Mouse (Mus musculus) adrenal gland, postnatal 36 days (tissue): Measurements from ENCODE around the gene Foxc2. TPM values are rescaled to one million over a fixed set of nuclear protein-coding genes. Genes with fewer than 3 reads are reported as not detected.

Experiments
- DNase-seq, 2 experiments: peaks; one replicate each; pipeline ENCODE4 v3.0.0; 2021; ENCODE audit warnings: mixed read lengths in 1 of 2
- microRNA-seq: library from miRNA; unstranded; fragments of <30 nt; microRNA quantifications from one replicate; pipeline ENCODE4 v1.2.0, GENCODE M21; 2021
- total RNA-seq, 2 experiments: library from RNA; stranded (reverse); gene quantifications; 2 replicates each; pipeline ENCODE4 v1.2.3; 2021

Foxc2 gene
- total RNA-seq, 2 experiments from 2014 or later, result 4.9 to 8.3 TPM

GRCm38 (mm10) chr8:121148573-121149083 is 32.7 kb downstream of the Foxc2 start:
- DNase-seq, result no peak

- no peak for DNase-seq
Observed at GRCm38 (mm10) chr8:121152394-121152793, 36.4 kb downstream of the Foxc2 start.

- no peak for DNase-seq
Observed at GRCm38 (mm10) chr8:121156990-121157491, 41.1 kb downstream of the Foxc2 start.

DNA sequence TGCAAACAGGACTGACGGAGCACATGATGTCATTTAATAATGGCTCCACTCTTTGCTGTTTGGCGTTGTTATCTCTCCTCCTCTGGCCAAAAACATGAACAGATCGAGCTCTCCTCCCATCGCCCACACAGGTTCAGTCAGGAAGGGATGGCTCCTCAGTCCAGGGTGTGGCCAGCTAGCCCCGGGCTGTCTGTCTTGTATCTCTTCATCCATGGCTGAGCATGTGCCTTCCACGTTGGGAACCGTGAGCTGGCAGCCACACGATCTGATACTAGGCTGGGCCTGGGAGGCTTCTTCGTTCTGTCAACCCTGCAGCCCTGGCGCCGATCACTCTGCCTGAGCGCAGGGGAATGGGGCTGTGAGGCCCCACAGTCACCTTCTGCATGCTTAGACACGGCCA is 42.8 kb downstream of the Foxc2 start:
- DNase-seq, result no peak

- no peak for DNase-seq
Observed at GRCm38 (mm10) chr8:121161437-121161836, 45.5 kb downstream of the Foxc2 start.

GRCm38 (mm10) chr8:121162413-121162812 is 46.4 kb downstream of the Foxc2 start:
- no peak for DNase-seq

GRCm38 (mm10) chr8:121162906-121163695 is 47.1 kb downstream of the Foxc2 start:
- peak in 1 of 2 experiments; percentile 47 for DNase-seq

- peak; percentile 81 for DNase-seq
Observed at GRCm38 (mm10) chr8:121164017-121164469, 48.1 kb downstream of the Foxc2 start.

DNA sequence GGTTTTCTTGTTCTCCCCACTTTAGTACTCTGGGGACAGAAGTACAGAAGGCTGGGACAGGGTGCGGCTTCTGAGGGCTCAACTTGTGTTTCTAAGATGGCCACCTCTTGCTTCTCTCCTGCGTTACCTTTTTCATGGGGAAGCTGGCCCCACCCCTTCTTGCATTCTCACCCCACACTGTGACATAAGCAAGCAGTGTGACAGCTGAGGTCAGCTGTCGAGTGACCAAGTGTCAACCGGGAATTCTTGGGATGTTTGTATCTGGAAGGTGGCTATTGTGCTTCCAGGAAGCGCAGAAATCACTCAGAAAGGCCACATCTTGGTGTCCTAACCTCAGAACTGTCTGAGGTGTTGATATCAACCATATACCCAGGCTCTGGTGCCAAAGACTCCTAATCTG is 52.1 kb downstream of the Foxc2 start:
- DNase-seq, result no peak

Small RNA genes lying within 50 kb of the gene (microRNA-seq; reads per million reads assigned to microRNA genes)
- not detected for gene Gm27530

Other genes starting within 250 kb of the Foxc2 start
- 1 to 10 TPM in 1 of 2 experiments, under 1 TPM in 1; 0.40 to 1.8 TPM for gene Foxf1, start 31.8 kb upstream of the Foxc2 start, total RNA-seq
- 10 to 100 TPM; 29.5 to 30.6 TPM for gene Mthfsd, start 7.8 kb upstream of the Foxc2 start, total RNA-seq
- gene Foxl1, start 11.8 kb downstream of the Foxc2 start, total RNA-seq, result under 1 TPM; 0.16 to 0.40 TPM